Mouse (Mus musculus) myocyte (in vitro differentiated cells): ENCODE results near the gene Cd86. TPM values are rescaled to one million over a fixed set of nuclear protein-coding genes. Genes with fewer than 3 reads are reported as not detected.

Source experiments
- H3K27me3 ChIP-seq: one replicate; pipeline ENCODE4 v1.6.1; 2011; ENCODE audit not compliant: control insufficient read depth, insufficient read depth, insufficient read length
- H3K36me3 ChIP-seq: one replicate; pipeline ENCODE4 v1.6.1; 2011; ENCODE audit not compliant: control insufficient read depth, insufficient read depth
- H3K4me2 ChIP-seq: one replicate; pipeline ENCODE4 v1.6.1; 2011; ENCODE audit warnings: low read depth, control low read depth
- H3K4me3 ChIP-seq: one replicate; pipeline ENCODE4 v1.5.1; 2011; ENCODE audit warnings: mild to moderate bottlenecking, control low read depth, moderate library complexity
- H3K79me2 ChIP-seq: one replicate; pipeline ENCODE4 v1.6.1; 2011; ENCODE audit not compliant: control insufficient read depth, insufficient read depth
- H3ac ChIP-seq: one replicate; pipeline ENCODE4 v1.6.1; 2011; ENCODE audit not compliant: control insufficient read depth, insufficient read length
- CEBPB ChIP-seq: IDR thresholded peaks from 2 replicates; pipeline ENCODE4 v1.6.1; 2011; ENCODE audit warnings: mild to moderate bottlenecking, moderate library complexity; ENCODE audit not compliant: poor library complexity, insufficient read depth, severe bottlenecking
- E2F4 ChIP-seq: IDR thresholded peaks from one replicate; pipeline ENCODE4 v1.6.1; 2011; ENCODE audit warnings: mild to moderate bottlenecking, control low read depth, moderate library complexity; ENCODE audit not compliant: insufficient read depth
- MAX ChIP-seq: IDR thresholded peaks from one replicate; pipeline ENCODE4 v1.6.1; 2011; ENCODE audit warnings: low read depth, mild to moderate bottlenecking, control low read depth
- MYOD1 ChIP-seq, 3 experiments: IDR thresholded peaks; one replicate each; pipeline ENCODE4 v1.6.1; 2011; ENCODE audit warnings: control low read depth in 2 of 3, low read depth in 2 of 3, mild to moderate bottlenecking in 2 of 3, moderate library complexity in 1 of 3; ENCODE audit not compliant: insufficient read length in 2 of 3, control insufficient read depth in 1 of 3
- MYOG ChIP-seq, 3 experiments: IDR thresholded peaks; one replicate each; pipeline ENCODE4 v1.6.1; 2011; ENCODE audit warnings: control low read depth in 2 of 3, low read depth in 2 of 3, mild to moderate bottlenecking in 2 of 3; ENCODE audit not compliant: insufficient read length in 2 of 3, control insufficient read depth in 1 of 3, insufficient read depth in 1 of 3
- POLR2A ChIP-seq: IDR thresholded peaks from one replicate; pipeline ENCODE4 v1.6.1; 2011; ENCODE audit warnings: low read depth, mild to moderate bottlenecking, control low read depth, moderate library complexity; ENCODE audit not compliant: insufficient read length
- POLR2AphosphoS2 ChIP-seq: IDR thresholded peaks from one replicate; pipeline ENCODE4 v1.6.1; 2011; ENCODE audit warnings: low read depth, control low read depth; ENCODE audit not compliant: insufficient read length
- REST ChIP-seq: IDR thresholded peaks from one replicate; pipeline ENCODE4 v1.6.1; 2011; ENCODE audit warnings: mild to moderate bottlenecking, control low read depth, moderate library complexity; ENCODE audit not compliant: insufficient read depth, insufficient read length
- SRF ChIP-seq: IDR thresholded peaks from one replicate; pipeline ENCODE4 v1.6.1; 2011; ENCODE audit warnings: low read depth; ENCODE audit not compliant: control insufficient read depth, insufficient read length
- TCF12 ChIP-seq: IDR thresholded peaks from one replicate; pipeline ENCODE4 v1.6.1; 2011; ENCODE audit warnings: mild to moderate bottlenecking, control low read depth; ENCODE audit not compliant: poor library complexity, insufficient read depth, severe bottlenecking
- TCF3 ChIP-seq: IDR thresholded peaks from one replicate; pipeline ENCODE4 v1.6.1; 2011; ENCODE audit warnings: low read depth, control low read depth; ENCODE audit not compliant: insufficient read length
- USF1 ChIP-seq: IDR thresholded peaks from one replicate; pipeline ENCODE4 v1.6.1; 2011; ENCODE audit warnings: low read depth, mild to moderate bottlenecking, control low read depth, moderate library complexity
- polyA plus RNA-seq: library from polyadenylated mRNA; unstranded; fragments of >200 nt; fragmentation: generic; extraction: Trizol; gene quantifications from one replicate; pipeline ENCODE4 v1.2.1, GENCODE M21; 2012; ENCODE audit warnings: missing spikeins

Cd86 gene
- not detected for polyA plus RNA-seq

GRCm38 (mm10) chr16:36665782-36666181 is at the start of gene Cd86:
Gene Cd86, minus strand, starts transcription at chr16:36666081.
- Histone ChIP-seq H3ac (no peak within 1 kb of the TSS), H3K4me3 (no peak within 1 kb of the TSS), H3K4me2 (no peak within 1 kb of the TSS), H3K27me3 (no peaks in the 10 kb centered on the region), H3K79me2 (no peaks in the 10 kb centered on the region), H3K36me3 (no peaks in the 10 kb centered on the region)
- TF ChIP-seq MYOG (IDR thresholded peaks at IDR 0.05; ENCODE audit: control insufficient read depth in 1 of 3, insufficient read depth in 1 of 3, insufficient read length in 2 of 3, low read depth in 2 of 3) (no peak), REST (no peak), E2F4 (no peak), SRF (no peak), MAX (no peak), TCF3 (no peak), CEBPB (no peak), MYOD1 (IDR thresholded peaks at IDR 0.05; ENCODE audit: control insufficient read depth in 1 of 3, insufficient read length in 2 of 3, low read depth in 2 of 3) (no peak), POLR2A (no peak), TCF12 (no peak), USF1 (no peak)

- TF ChIP-seq MAX (no peak), TCF3 (no peak), MYOG (IDR thresholded peaks at IDR 0.05; ENCODE audit: control insufficient read depth in 1 of 3, insufficient read depth in 1 of 3, insufficient read length in 2 of 3, low read depth in 2 of 3) (no peak)
- no peaks in the 10 kb centered on the region for H3K79me2 ChIP-seq
- H3K4me3 ChIP-seq: no peak overlapping the region
- no peaks in the 10 kb centered on the region for H3K27me3 ChIP-seq
- H3K4me2 ChIP-seq: no peak overlapping the region
- H3K36me3 ChIP-seq: no peaks in the 10 kb centered on the region
- no peak overlapping the region for H3ac ChIP-seq
Observed at GRCm38 (mm10) chr16:36711760-36712159, 45.9 kb upstream of the Cd86 start.

GRCm38 (mm10) chr16:36710794-36711193 is 44.9 kb upstream of the Cd86 start:
- no peak overlapping the region for H3ac ChIP-seq
- H3K4me2 ChIP-seq: no peak overlapping the region
- H3K36me3 ChIP-seq: no peaks in the 10 kb centered on the region
- TF ChIP-seq POLR2A: no peak
- no peak for TF ChIP-seq MYOD1 (IDR thresholded peaks at IDR 0.05; ENCODE audit: control insufficient read depth in 1 of 3, insufficient read length in 2 of 3, low read depth in 2 of 3)
- no peak for TF ChIP-seq CEBPB
- no peak for TF ChIP-seq MAX
- no peak for TF ChIP-seq SRF
- no peak for TF ChIP-seq POLR2AphosphoS2
- TF ChIP-seq USF1: no peak
- no peak for TF ChIP-seq TCF12
- TF ChIP-seq E2F4: no peak
- no peak for TF ChIP-seq TCF3
- no peaks in the 10 kb centered on the region for H3K27me3 ChIP-seq
- no peak overlapping the region for H3K4me3 ChIP-seq
- no peaks in the 10 kb centered on the region for H3K79me2 ChIP-seq

GRCm38 (mm10) chr16:36709405-36709804 is 43.5 kb upstream of the Cd86 start:
- Histone ChIP-seq H3ac (no peak overlapping the region), H3K27me3 (no peaks in the 10 kb centered on the region), H3K4me2 (no peak overlapping the region), H3K79me2 (no peaks in the 10 kb centered on the region), H3K36me3 (no peaks in the 10 kb centered on the region), H3K4me3 (no peak overlapping the region)
- no peak for TF ChIP-seq MYOG (IDR thresholded peaks at IDR 0.05; ENCODE audit: control insufficient read depth in 1 of 3, insufficient read depth in 1 of 3, insufficient read length in 2 of 3, low read depth in 2 of 3)
- TF ChIP-seq USF1: no peak
- no peak for TF ChIP-seq TCF12
- TF ChIP-seq REST: no peak
- TF ChIP-seq MAX: no peak
- TF ChIP-seq CEBPB: no peak
- TF ChIP-seq TCF3: no peak
- TF ChIP-seq POLR2AphosphoS2: no peak
- no peak for TF ChIP-seq MYOD1 (IDR thresholded peaks at IDR 0.05; ENCODE audit: control insufficient read depth in 1 of 3, insufficient read length in 2 of 3, low read depth in 2 of 3)
- TF ChIP-seq POLR2A: no peak
- TF ChIP-seq SRF: no peak

GRCm38 (mm10) chr16:36708751-36709150 is 42.9 kb upstream of the Cd86 start:
- TF ChIP-seq MYOD1 (IDR thresholded peaks at IDR 0.05; ENCODE audit: control insufficient read depth in 1 of 3, insufficient read length in 2 of 3, low read depth in 2 of 3) (no peak), MAX (no peak), REST (no peak)
- H3K27me3 ChIP-seq: no peaks in the 10 kb centered on the region
- no peak overlapping the region for H3ac ChIP-seq
- no peak overlapping the region for H3K4me2 ChIP-seq
- no peak overlapping the region for H3K4me3 ChIP-seq
- no peaks in the 10 kb centered on the region for H3K36me3 ChIP-seq
- no peaks in the 10 kb centered on the region for H3K79me2 ChIP-seq
